Mouse (Mus musculus) kidney, postnatal 10 days (tissue): ENCODE results near the gene Dlg2.

Source experiments
- DNase-seq: peaks from one replicate; pipeline ENCODE4 v3.0.0; 2021; ENCODE audit warnings: mixed read lengths

The Dlg2 gene

DNA sequence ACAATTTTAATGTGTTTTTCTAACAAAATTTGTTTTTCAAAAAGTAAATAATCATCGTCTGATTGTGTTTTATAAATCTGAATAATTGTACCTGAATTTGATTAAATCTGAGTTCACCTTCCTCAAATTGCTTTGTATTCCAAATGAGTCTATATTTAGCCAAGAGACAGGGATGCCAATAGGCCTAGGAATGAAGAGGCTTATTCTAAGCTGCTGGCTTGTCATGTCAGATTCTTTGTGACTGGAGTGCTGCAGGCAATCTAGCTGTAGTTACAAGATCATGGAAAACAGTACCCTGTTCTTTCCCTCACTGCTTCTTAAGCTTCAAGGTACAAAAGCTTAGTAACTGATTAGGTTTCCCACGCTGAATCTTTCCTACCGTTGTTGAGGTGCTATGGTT, 811.9 kb downstream of the Dlg2 start:
- no peak for DNase-seq

DNA sequence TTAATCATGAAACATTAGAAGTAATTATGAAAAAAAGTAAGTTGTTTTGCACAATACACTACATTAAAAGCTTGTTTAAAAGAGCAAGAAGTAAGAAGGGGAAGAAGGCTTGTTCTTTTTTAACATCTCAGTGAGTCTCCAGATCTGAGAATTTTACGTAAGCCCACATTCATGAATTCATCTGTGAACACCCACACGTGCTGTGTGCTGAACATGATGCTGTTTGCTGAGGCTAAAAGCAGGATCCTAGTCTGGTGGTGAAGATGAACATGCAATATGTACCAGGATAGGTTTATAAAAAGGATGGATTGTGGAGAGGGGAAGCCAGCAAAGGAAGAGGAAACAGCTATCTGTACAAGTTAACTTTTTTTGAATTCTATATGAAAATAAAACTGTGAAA, 819.7 kb downstream of the Dlg2 start:
- no peak for DNase-seq

DNA sequence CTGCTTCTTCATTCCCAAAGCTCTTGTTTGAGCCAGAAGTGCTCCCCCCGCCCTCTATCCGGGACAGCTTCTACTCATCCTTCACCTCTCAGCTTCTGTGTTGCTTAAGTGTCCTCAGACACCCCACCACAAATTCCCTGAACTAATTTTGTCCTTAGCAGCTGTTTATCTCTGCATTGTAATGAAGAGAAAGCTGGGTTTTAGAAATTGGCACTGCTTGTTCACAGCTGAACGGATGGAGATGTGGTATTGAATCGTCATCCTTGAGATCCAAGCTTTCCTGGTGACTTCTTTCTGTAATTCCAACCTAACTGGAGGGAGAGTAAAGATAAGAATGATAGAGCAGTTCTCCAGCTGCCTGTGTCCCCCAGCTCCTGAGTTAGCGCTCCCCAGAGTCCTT, 834.7 kb downstream of the Dlg2 start:
- DNase-seq = no peak

DNA sequence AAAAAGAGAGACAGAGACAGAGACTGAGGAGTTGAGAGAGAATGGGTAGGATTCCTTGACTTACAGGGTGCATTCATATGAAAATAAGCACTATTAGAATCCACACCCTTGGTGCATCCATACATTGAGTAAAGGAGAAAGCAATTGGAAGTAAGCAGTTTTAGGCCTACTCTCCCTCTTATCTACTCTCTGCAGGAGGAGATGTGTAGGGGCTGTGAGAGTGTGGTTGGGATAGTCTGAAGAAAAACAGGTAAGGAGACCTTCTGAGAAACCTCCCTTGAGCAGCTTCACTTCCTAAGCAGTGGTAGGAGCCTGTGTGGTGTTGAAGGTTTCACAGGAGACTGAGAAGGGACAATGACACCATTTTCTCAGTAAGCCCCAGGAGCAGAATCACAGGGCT, 868.6 kb downstream of the Dlg2 start:
- no peak for DNase-seq

DNA sequence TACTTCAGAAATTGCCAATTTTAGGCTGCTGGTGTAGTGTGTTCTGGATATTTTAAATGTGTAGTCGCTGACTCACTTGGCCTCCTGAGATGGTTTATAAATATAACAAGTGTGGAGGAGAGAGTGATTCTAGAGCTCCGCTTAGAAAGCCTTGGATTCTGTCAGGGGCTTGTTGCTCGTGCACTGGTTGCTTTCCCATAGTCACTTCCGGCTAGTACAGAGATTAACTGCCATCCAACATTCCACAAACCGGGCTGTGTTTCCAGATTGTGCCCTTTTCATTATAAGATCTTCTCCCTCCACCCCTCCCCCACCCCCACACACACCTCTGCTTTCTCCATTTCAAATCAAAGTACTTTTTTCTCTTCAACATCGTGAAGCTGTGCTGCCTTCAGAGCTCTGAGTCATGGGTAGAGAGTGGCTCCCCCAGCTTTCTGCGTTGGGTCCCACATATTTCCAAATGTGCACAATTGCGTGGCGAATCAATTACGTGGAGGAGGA, 893.4 kb downstream of the Dlg2 start:
- no peak for DNase-seq

DNA sequence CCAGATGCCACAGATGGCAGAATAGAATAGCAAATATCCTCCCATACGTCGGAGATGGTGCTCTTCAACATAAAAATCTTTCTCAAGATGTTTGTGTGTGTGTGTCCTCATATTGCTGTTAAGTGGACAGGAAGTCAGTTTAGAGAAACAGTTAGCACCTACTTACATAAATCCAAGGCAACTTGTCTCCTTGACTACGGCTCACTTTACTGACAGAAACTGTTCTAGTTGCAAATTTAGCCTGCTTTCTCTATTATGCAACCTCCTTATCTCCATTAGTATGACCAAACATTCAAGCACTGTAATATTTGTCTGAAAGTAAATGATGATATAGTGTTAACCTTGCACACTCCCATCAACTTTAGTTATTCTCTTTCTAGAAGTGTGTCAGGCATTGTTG, 905.8 kb downstream of the Dlg2 start:
- no peak for DNase-seq

DNA sequence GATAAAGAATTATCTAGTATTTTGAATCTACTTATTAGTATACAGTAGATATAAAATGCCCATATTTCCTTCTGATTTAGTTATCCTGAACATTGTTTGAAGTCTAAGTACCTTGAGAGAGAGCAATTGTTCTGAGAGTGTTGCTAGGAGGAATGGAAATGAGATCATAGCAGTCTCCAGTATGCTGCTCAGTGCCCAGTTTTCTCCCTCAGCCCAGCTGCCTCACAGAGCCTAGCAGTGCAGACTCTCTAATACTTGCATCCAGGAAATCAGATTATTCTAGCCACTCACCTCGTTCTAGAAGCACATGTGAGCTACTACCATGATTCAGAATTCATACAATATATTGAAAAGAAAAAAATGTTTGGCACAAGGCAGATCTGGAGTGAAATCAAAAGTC, 907.4 kb downstream of the Dlg2 start:
- no peak for DNase-seq

DNA sequence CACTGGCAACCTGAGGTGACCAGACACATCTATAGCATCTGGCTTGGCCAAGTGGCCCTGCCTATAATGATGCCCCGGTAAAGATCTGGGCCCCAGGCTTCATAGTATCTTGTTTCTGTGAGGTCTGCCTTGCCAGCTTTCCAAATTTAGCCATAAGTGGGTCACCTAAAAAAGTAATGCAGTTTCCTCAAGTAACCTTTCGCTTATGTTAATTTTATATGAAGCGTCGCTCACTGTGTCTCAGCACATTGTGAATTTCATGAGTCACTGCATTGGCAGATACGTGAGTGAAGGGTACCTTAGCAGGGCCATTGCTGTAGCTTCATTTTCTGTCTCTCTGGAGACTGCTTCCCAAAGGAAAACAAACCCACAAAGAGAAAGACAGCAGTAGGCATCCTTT, 912.8 kb downstream of the Dlg2 start:
- DNase-seq = no peak

DNA sequence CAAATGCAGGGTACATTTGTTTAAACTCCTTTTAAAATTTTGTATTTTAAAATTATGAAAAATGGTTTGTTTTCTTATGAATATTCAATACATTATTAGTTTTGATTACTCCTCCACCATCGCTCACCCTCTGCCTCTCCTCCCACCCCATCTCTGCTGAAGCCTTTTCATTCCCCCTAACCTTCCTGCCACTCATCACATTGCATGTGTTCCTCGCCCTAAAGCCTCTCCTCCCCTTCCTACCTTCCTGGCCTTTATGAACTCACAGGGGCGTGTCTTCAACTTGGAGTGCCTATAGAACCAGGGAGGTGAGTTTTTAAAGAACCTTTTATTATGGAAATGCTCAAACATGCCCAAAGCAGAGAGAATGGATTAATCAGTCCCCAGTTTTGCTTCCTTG, 921.4 kb downstream of the Dlg2 start:
- DNase-seq = no peak

DNA sequence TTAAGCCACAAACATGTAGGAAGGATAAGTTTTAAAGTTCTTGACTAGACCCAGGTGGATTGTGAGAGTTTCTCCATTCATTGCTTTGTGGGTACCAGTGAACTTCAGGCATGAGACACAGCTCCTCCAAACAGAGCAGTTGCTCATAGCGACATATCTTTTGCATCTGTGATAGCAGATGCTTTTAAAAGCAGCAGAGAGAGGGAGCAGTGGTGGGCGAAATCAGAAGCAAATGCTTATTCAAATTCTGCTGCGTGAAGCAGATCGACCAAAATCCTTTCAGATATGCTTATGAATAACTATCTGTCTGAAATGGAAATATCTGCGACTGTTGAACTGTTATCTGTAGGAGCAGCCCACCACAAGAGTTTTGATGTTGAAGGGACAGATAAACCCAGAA, 935.6 kb downstream of the Dlg2 start:
- no peak for DNase-seq

DNA sequence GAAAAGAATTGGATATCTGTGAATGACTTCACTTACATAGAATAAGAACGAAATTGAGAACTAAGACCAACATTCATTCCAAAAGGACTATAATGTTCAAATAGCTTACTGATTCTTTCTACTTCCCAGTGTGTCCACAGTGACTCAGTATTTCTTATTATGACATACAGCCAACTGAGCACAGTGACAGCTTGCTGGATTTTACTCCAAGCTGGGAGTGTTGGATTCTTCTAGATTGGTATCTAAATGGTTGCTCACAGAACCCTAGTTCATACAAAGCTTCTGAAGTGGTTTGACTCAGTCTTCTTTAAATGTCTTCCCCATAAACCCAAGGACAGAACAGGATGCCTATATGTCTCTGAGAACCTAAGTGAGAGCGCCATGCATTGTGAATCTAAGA, 937.7 kb downstream of the Dlg2 start:
- no peak for DNase-seq

DNA sequence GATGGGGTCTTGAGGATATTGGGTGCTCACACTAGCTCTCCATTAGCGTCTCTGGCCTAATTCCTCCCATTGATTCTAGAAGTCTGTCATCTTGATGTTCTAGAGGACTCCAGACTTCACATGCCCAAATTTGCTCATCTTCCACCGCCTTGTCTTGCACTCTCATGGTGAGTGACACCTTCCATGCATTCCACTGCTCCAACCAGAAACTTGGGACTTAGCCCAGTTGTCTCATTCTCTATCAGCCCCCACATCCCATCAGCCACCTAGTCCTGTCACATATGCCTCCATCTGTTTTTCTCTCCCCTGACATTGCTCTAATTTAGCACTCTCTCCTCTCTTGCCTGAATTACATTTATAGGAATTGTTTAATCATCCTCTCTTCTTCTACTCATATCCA, 938.3 kb downstream of the Dlg2 start:
- no peak for DNase-seq

DNA sequence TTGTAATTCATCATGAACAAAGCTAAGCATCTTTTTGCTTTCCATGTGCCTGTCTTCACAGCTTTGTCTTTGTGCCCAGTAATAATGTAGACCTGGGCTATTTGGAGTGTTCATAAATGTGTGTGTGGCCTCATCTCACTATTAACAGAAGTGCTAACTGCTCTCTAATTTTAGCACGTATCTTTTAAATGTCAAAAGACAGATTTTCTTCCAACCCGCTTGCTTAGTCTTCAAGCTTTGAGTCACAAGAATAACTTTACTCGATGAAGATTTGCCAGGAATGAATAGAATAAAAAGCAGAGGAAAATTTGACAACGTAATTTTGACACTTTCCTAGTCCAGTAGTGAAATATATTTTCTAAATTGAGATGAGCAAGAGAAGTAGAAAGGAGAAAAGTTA, 943.7 kb downstream of the Dlg2 start:
- DNase-seq = no peak

DNA sequence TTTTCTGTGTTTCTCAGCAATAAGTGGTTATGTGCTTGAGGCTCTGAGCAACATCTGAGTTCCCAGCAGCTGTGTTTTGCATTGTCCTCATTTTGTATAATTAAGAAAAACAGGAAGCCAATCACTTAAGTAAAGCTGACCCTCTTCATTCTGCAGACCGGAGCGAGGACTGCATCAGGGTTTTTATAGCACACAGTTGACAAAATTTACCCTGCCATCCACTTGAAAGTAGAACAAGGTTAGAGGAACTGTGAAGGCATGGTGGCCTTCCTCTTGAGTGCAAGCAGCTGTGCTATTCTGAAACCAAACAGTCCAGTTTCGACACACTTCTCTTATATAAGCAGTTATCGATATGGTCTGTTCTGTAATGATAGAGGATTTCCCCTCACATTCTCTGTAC, 947.3 kb downstream of the Dlg2 start:
- DNase-seq = no peak

DNA sequence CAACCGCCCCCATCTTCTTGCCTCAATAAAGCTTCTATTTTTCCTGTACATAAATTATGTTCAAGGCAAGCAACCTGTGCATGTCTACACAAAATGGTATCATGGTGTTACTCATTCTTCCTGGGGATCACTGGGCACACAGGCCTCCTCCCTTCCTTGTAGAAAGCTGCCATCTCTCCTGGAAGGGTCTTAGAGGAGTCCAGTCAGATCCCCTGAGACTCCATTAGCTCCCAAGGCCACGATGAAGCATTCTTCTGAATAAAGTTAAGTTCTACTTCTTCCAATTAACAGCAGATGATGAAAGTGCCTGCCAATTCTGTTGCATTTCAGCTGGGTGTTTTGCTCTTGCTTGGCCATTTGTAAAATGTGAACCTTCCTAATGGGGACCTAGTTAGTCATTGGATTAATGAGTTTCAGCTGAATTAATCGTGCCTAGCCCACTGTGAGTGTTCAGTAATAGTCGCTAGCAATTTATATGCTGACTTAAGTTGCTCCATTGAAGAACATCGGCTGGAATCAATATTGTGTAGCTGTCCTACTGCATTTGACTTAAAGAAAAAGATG, 953.3 kb downstream of the Dlg2 start:
- DNase-seq = no peak

DNA sequence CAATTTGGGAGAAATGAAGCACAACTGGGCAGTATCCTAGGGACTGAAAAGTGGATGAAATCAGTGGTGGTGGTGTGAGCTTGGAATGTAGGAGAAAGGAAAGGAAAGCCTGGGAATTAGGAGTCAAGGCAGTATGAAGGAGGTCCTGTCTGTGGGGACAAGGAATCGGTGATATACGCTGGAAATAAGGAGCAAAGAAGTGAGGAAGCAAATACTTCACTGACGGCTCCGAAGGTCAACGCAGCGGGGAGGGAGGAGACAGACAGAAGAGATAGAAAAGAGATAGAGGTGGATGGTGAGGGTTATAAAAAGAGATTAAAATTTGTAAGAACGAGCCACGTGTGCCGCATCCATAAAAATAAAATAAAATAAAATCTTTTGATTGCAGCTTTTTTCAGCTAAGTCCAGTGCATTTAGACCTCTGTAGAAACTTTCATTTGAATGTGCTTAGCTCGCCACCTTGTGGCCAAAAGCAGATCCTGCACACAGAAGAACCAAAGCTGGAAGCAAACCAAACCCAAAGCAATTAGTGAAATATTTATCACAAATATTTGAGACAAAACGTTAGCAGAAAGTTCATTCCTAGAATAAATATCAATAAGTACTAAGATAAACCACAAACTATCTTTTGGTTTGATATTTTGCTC, 955.2 kb downstream of the Dlg2 start:
- DNase-seq = peak; percentile 70

DNA sequence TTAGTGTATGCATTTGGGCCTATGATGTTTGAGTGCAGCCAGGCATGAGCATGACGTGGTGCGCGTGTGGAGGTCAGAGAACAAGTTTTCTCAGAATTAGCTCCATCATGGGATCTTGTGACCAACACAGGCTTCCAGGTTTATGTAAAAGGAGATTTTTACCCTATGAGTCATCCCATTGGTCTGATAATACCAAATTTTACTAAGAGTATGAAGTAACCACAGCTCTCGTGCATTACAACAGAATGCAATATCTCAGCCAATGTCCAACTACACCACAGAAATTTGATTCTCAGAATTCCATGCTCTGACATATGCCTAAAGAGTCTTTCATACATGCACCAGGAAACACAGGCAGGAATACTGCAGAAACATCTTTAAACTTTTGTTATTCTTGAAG, 956.1 kb downstream of the Dlg2 start:
- DNase-seq = no peak

DNA sequence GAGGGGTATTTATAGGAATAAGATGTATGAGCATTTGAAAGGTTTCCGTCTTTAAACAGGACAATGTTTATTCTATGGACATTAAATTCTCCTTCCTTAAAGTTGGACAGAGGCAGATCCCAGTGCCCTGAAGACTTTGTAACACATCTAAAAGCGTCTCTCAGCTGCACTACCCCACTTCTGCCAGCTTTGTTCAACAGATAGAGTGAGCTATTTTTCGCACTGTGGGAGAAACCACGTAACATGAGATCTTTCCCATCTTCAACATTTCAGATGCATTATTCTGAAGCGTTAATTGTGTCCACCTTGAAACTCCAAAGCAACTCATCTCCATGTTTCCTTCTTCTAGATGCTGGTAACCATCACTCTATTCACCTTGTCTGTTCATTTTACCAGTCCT, 958.3 kb downstream of the Dlg2 start:
- DNase-seq = no peak

DNA sequence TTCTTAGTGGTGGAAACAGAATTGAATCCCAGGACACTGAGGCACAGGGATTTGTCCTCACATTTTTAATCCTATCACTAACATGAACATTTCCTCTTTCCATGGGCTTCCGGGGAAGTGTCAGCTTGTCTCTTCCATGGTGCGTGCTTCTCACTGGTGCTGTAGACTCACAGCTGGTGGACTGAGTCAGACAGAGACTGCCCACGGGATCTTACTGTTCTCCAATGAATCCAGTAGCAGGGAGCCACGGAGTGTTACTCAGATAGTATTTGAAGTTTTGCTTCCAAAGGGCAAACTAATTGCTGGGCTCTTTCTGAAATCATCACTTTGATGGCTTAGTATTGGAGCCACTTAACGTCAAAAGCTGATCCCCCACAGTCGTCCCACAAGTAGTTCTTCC, 963.9 kb downstream of the Dlg2 start:
- DNase-seq = no peak

DNA sequence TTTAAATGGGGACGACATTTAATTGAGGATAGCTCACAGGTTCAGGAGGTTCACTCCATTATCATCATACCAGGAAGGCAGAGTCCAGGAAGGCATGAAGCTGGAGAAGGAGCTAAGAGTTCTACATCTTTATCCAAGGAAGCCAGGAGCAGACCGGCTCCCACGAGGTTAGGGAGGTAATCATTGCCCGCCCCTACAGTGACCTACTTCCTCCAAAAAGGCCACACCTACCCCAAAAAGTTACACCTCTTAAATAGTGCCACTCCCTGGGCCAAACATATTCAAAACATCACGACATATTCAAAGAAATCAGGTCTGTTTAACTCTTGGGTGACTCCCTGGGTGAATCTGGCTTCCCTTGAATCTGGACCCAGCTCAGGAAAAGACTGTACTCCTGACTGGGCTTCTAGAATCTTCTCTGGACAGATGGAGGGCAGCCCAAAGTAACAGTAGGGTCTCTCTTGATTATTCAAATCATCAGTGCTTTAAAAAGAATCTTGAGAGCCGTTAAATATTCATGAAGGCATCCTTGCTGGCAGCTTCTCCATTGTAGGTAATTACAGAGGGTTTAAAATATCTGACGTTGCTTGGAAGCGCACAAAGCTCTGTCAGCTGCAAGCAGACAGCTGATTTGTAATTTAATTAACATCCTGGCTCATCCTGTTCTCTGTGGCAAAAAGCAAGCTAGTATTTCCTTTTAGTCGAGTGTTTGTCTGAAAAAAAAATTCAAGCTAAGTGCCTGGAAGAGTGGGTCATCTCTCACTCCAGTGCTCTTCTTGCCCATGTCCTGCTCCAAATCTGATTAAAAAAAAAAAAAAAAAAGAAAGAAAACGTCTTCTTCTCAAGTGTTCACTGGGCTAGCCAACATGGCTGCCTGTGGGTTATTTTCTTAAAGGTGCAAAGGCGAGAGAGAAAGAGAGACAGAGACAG, 966.2 kb downstream of the Dlg2 start:
- DNase-seq = no peak

DNA sequence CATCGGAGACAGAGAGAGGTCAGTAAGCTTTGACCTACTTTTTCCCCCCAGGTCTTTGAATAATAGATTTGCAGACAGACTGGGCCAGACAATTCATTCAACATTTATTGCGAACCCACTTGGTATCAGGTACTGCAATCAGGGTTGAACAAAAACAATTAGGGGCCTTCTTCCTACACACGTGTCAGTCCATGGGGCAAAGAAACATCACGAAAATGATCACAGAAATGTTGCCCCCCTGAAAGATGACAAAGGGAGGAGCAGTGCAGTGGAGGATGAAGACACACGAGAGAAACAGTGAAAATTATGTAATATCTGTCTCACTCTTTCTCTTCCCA, 966.9 kb downstream of the Dlg2 start:
- no peak for DNase-seq

DNA sequence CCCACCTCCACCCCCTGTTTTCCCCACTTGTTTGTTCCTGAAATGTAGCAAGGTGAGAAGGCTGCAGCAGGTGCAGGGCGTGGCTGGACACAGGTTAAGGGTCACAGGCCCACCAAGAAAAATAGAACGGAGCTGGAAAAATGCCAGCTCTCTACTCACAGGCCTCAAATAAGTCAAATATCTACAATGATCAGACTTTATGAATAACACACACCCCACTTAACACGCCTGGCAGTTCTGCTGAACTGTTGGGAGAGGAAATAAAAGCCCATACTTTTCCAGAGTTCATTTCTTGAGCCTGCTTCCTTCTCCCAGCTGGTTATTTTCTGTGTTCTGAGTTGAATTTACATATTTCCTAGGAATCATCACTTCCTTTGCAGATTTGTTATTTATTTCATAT, 967.4 kb downstream of the Dlg2 start:
- DNase-seq = no peak

DNA sequence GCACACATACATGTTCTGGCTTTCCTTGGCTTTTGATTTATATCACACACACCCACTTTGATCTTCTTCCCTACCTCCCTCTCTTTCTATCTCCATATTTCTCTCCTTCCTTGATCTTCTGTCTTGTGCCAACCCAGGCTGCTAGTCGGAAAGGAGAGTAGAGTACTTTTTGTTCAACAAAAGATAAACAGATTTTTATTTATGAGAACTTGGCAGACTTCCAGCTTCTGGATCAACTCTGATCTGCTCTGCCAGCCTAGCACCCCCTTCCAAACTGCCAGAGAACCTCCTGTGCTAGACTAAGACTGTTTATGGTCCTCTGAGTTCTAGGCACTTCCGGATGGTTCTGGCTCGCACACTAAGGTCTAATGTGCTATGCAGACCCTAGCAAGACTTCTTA, 968.3 kb downstream of the Dlg2 start:
- no peak for DNase-seq

DNA sequence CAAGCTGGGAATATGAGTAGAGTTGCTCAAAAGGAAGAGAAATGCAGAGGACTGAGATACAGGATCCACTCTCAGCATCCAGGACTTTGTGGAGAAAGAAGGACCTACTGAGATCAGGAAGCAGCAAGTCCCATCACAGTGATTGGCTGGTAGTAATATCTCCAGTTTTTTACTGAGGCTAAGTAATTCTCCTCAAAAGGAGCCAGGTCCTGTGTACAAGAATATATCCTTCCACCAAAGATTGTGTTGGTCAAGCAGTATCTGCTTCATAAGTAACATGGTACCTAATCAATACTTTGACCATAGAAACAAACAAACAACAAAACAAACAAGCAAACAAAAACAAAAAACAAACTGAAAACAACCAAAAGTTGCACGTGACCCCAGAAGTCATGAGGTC, 980.3 kb downstream of the Dlg2 start:
- no peak for DNase-seq
